Mouse (Mus musculus): Measurements from ENCODE around the gene Ubash3b.

Ubash3b gene

DNA sequence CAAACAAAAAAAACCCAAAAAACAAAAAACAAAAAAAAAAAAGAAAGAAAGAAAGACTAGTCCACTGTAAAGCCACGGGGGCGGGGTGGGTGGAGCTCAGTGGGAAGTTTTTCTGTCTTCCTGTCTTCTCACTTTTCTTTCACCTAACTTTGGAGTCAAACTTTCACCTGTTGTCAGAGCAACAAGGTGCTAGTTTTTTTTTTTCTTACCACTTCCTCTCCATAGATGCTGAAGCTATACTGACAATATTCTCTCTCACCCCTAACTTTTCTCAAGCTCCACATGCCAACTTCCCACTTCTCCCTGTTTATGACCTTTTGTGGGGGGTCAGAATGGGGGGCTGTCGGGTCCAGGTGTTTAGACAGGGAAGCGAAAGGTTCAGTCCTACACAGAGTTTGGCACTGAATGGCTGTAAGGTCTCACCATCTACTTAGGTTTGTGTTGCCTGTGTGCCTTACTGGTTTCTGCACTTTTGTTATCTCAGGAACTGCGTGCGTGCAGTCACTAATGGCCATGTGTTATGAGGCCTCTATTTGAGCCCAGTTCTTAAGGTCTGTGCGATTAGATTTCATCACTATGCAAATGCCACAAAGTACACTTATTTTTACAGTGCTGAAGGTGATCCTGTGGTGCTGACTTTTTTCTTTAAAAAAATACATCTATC lies 164.2 kb downstream of the Ubash3b start:
- DNase-seq (ENCODE audit: low spot score in 2 of 2): no peak

- DNase-seq (ENCODE audit: low spot score in 2 of 2): no peak
These were observed 167.4 kb downstream of the Ubash3b start for GRCm38 (mm10) chr9:40994075-40994474.

DNA sequence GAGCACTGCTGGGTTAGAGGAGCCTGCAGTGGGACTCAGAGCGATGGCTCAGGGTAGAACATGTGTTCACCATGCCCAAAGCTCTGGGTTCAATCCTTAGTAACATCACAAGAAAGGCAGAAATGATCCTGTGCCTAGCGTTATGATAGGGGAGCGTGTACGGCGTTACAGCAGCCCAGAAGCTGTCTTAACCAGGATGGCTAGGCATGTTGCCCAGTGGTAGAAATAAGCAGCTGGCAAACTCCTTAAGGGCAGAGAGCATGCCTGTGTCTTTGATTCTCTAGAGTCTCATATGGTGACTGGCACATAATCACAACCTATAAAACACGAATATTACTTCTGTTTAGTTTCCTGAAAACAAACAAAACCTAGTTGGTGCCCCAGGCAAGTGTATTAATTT lies 170.0 kb downstream of the Ubash3b start:
- DNase-seq (ENCODE audit: low spot score in 2 of 2): no peak

DNA sequence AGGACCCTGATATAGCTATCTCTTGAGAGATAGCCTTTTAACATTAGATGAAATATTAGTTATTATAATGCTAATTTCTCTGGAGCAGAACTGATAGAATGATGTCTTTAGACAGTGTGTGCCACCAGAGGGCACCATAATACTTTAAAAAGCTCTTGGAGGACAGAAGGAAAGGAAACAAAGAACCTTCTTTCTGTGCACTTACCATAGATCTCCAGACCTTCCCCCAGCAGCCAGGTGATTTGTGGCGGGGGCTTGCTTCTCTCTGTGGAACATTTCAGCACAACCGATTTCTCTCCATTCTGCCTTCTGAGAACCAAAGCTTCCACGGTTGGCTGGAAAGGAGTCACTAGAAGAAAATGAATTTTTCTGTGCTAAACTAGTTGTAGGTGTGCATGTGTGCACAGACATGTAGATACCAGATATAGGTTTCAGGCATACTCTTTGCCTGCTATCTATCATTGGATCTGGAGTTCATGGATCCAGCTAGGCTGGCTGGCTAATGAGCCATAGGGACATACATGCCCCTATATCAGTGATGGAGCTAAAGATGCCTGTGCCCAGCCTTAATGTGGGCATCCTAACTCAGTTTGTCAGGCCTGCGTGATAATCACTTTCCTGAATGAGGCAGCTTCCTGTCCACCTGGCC lies 171.4 kb downstream of the Ubash3b start:
- peak in 1 of 2 experiments; percentile 45 for DNase-seq (ENCODE audit: low spot score in 2 of 2)

DNA sequence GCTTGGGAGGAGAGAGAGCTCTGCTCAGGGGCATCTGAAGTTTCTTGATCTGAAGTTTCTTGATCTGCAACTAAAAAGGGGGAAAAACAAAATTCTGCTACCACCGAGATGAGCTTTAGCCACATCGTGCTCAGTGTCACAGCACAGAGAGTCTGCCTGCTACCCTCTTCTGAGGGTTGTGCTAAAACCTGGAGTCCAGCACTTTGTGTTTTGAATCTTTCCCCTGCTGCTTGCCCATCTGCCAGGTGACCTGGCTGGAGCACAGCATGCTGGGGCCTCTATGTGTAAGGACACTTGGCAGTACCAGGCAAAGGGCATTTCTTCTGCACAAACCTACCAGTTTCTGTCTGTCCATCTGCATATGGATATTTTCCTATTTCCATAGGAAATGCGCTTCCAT lies 177.2 kb downstream of the Ubash3b start:
- no peak for DNase-seq (ENCODE audit: low spot score in 2 of 2)

DNA sequence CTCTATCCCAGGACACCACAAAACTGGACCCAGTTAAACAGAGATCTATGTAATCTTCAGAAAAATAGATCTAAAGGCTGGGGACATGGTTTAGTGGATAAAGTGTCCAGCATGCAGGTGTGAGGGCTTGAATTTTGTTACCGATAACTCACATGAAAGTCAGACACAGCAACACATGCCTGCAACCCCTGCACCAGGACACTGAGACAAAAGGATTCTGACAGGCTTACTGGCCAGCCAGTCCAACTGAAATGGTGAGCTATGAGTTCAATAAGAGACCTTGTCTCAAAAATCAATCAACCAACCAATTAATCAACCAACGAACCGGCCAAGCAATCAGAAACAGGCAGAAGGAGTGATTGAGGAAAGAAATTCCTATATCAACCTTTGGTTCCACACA lies 177.7 kb downstream of the Ubash3b start:
- no peak for DNase-seq (ENCODE audit: low spot score in 2 of 2)

DNA sequence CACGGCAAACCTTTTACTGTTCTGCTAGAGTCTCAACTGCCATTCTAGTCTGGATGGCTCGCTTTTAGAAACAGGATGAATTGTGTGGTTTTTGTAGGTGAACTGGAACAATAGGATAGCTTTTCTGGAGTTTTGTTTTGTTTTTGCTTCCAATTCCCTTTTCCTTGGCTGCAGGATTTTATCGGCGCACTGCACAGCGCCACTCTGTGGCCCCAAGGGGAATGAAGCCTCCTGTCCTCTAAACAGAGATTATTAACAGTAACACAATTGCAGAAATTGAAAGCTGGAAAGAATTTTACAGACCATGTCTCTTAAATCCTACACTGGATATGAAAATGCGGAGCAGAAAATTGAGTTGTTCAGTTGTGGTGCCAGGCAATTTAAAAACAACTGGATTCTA lies 179.0 kb downstream of the Ubash3b start:
- peak in 1 of 2 experiments; percentile 22 for DNase-seq (ENCODE audit: low spot score in 2 of 2)

GRCm38 (mm10) chr9:40974042-40974801 lies 187.3 kb downstream of the Ubash3b start:
- DNase-seq (ENCODE audit: low spot score in 2 of 2): no peak

DNA sequence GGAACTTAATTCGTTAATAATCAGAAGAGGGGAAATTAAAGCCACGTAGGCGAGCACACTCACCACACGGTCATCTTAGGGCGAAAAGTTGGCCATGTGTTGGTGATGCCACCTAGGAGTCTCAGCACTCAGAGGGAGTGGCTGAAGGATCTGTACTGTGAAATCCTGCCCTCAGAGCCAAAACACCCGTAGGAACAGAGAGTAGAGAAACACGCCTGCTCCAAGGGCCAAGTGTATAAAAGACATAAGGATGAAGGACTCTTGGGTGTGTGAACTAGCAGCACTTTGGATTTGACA lies 197.1 kb downstream of the Ubash3b start:
- DNase-seq (ENCODE audit: low spot score in 2 of 2): no peak

DNA sequence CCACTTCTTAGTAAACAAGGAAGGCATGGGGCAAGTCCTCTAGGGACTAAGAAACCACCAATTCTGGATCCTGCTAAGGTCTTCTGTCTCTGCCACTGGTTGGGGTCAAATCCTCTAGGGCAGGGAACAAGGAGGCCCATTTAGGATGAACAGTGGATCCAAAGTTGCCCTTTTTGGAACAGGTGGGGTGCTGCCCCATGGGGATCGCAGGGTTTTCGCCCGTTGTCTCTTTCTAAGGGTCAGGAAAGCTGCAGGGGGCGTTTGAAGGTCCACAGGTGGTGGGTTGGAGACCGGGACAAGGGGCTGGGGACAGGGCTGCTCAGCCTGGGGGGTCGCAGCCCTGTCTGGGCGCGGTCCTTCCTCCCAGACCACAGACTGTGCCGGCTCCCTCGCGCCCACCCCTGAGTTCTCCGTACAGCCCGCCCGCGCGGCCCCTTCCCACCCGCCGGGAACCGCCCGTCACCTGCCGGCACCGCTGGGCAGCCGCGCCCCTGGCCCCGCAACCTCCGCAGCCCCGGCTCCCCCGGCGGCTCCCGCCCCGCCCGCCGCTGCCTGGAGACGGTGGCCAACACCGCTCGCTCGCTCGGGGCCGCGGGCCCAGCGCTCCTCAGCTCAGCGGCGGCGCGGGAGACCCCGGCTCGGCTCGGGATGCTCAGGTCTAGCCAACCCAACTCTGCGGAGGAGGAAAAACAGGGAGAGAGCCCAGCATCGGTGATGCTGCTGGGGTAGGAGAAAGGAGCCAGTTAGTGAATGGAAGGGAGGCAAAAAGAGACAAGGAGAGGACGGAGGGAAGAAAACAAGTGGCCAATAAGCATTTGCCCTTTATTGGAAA lies 197.7 kb downstream of the Ubash3b start, which contains the start of gene Jhy:
Gene Jhy, minus strand, starts transcription at position 533 of the 832 bp plus-strand sequence.
- DNase-seq (ENCODE audit: low spot score in 2 of 2): no peak

DNA sequence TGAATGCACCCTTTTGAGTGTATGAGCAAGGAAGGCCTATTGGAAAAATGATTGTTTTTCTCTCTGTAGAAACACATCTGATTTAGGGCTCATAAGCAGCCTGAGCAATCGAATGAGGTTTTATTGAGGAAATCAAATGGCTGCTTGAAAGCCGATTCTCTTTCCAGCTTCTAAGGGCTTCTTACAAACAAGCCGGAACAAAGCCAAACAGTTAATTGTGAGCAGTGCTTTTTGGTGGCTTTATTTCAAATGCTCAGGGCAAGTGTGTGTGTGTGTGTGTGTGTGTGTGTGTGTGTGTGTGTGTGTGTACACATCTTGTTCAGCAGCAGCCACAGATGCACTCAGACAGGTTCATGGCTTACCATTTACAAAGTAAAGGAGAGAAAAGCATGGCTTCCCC lies 200.1 kb downstream of the Ubash3b start:
- no peak for DNase-seq (ENCODE audit: low spot score in 2 of 2)
